8 mouse cellular contexts compared by ENCODE assay signal in the genomic region with DNA sequence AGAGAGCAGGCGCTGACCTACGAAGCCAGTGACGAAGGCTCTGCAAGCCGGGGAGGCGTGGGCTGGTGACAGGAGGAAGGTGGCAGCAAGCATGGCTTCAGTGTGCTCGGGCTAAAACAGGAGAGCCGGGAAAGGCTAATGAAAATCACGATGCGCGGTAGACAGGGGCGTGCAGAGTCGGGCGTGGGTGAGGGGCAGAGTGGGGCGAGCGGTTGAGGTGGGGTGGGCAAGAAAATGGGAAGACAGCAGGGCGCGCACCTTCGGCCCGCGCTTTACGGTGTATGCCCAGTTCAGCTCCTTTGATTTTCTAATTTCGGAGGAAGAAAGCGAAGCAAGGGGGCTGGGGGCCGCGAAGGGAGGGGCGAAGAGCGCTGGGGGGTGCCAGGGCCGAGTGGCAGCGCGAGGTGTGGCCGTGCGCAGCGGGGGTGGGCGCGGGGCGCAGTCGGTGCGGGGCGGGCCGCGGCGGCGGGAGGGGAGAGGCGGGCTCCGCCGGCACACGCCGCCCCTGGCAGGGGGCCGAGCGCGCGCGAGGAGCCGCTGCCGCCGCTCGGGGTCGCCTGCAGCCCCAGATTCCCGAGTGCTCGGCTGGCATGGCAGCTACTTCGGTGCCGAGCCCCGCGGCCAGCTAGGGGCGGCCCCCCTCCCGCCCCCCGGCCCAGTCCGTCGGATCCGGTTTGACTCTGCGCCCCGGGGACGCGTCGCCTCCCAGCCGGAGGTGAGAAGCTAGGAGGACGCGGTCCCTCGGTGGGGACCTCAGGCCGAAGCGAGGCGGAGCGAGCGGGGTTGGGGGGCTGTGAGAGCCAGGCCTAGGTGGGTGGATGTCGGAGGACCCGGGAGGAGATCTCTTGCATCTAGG. TPM values are rescaled to one million over a fixed set of nuclear protein-coding genes. Genes with fewer than 3 reads are reported as not detected.
DNase-seq lines count a peak whose midpoint lies in the region; ATAC-seq and TF ChIP-seq lines count a peak whose summit lies in the region.

A gene (plus strand): TSS at position 58 of the 856 bp plus-strand sequence.

- peaks cover 69% of the 10 kb centered on the region for H3K27me3 ChIP-seq in erythroblast, embryonic 14.5 days (ENCODE audit: control insufficient read depth)
- peaks cover 9% of the 10 kb centered on the region for H3K27me3 ChIP-seq in C2C12 (ENCODE audit: control insufficient read depth, insufficient read depth, insufficient read length)
- H3K27me3 ChIP-seq in hindbrain, embryonic 13.5 days = peaks cover 71% of the 10 kb centered on the region
- H3K27me3 ChIP-seq in limb, embryonic 14.5 days (ENCODE audit: control insufficient read depth, insufficient read depth, low read length) = peaks cover 27% of the 10 kb centered on the region

- H3K79me3 ChIP-seq in C2C12 (ENCODE audit: low read depth) = no peaks in the 10 kb centered on the region

- peaks cover 10% of the 10 kb centered on the region for H3K4me1 ChIP-seq in erythroblast, embryonic 14.5 days (ENCODE audit: control insufficient read depth)
- H3K4me1 ChIP-seq in hindbrain, embryonic 13.5 days (replicated peaks) = peaks cover 26% of the 10 kb centered on the region
- no peaks in the 10 kb centered on the region for H3K4me1 ChIP-seq in limb, embryonic 14.5 days (ENCODE audit: control insufficient read depth, insufficient read depth, low read length)

- no peak for TF ChIP-seq POLR2A in limb, embryonic 14.5 days (IDR thresholded peaks at IDR 0.05; ENCODE audit: borderline replicate concordance, extremely low read depth, insufficient read depth, insufficient read length)

- H3K9ac ChIP-seq in hindbrain, embryonic 13.5 days = peak within 1 kb of the TSS; percentile 87
- H3K9ac ChIP-seq in limb, embryonic 14.5 days (ENCODE audit: low read depth, low read length, severe bottlenecking) = peak within 1 kb of the TSS; percentile 59

- peak; percentile 43 for DNase-seq in embryo, embryonic 10.5 days (ENCODE audit: low spot score)
- no peak for DNase-seq in limb, embryonic 14.5 days (ENCODE audit: low spot score)
- peak; percentile 71 to 75 for DNase-seq in right cerebral cortex, adult 2 months (ENCODE audit: low spot score in 2 of 2)

- no peaks in the 10 kb centered on the region for H3K36me3 ChIP-seq in erythroblast, embryonic 14.5 days (ENCODE audit: control insufficient read depth)
- H3K36me3 ChIP-seq in C2C12 (ENCODE audit: control insufficient read depth, insufficient read depth) = no peaks in the 10 kb centered on the region
- peaks cover 14% of the 10 kb centered on the region for H3K36me3 ChIP-seq in hindbrain, embryonic 13.5 days
- H3K36me3 ChIP-seq in limb, embryonic 14.5 days (ENCODE audit: control insufficient read depth, insufficient read depth, low read length) = no peaks in the 10 kb centered on the region; the same call in 1 of the 2 replicates

- under 1% methylated on average over 65 of the region's 86 CpGs for WGBS in hindbrain, embryonic 13.5 days
- WGBS in limb, embryonic 14.5 days = 1% methylated on average over 33 of the region's 86 CpGs

- H3K9me3 ChIP-seq in erythroblast, embryonic 14.5 days (ENCODE audit: control insufficient read depth, low read length) = peaks cover 7% of the 10 kb centered on the region; the same call in 1 of the 2 replicates
- H3K9me3 ChIP-seq in hindbrain, embryonic 13.5 days = no peaks in the 10 kb centered on the region
- no peaks in the 10 kb centered on the region for H3K9me3 ChIP-seq in limb, embryonic 14.5 days (ENCODE audit: control insufficient read depth, low read length)

- H3K4me3 ChIP-seq in erythroblast, embryonic 14.5 days (replicated peaks) = peak within 1 kb of the TSS; percentile 14
- H3K4me3 ChIP-seq in C2C12 (ENCODE audit: insufficient read depth, poor library complexity, severe bottlenecking) = peak within 1 kb of the TSS; percentile 43
- H3K4me3 ChIP-seq in hindbrain, embryonic 13.5 days = peak within 1 kb of the TSS; percentile 77
- peak within 1 kb of the TSS; percentile 56 for H3K4me3 ChIP-seq in limb, embryonic 14.5 days (replicated peaks; ENCODE audit: low read length)

- peak within 1 kb of the TSS; percentile 94 for H3K4me2 ChIP-seq in hindbrain, embryonic 13.5 days
- peak within 1 kb of the TSS; percentile 95 for H3K4me2 ChIP-seq in limb, embryonic 14.5 days (replicated peaks; ENCODE audit: low read depth, low read length, severe bottlenecking)

- H3K27ac ChIP-seq in hindbrain, embryonic 13.5 days = peak within 1 kb of the TSS; percentile 84
- no peak within 1 kb of the TSS for H3K27ac ChIP-seq in limb, embryonic 14.5 days (replicated peaks; ENCODE audit: low read depth, low read length)

- H3K79me2 ChIP-seq in C2C12 (ENCODE audit: control insufficient read depth, insufficient read depth) = no peaks in the 10 kb centered on the region

- ATAC-seq in erythroblast, adult 5-6 weeks (replicated peaks; ENCODE audit: low FRiP score, poor library complexity, severe bottlenecking) = no peak
- peak; percentile 52 for ATAC-seq in hindbrain, embryonic 13.5 days (ENCODE audit: low FRiP score)
- ATAC-seq in limb, embryonic 14.5 days (ENCODE audit: low FRiP score, low read depth) = peak; percentile 44; the same call in 1 of the 2 replicates
- ATAC-seq in inflammation-experienced regulatory T-cells, adult 6 months = no peak

- no peak for TF ChIP-seq CTCF in C2C12 (IDR thresholded peaks at IDR 0.05; ENCODE audit: control insufficient read depth, insufficient read depth, insufficient read length)

- H3ac ChIP-seq in C2C12 (ENCODE audit: control insufficient read depth, insufficient read length, low read depth) = peak within 1 kb of the TSS; percentile 62

TF ChIP-seq in C2C12, 6 proteins besides CTCF, POLR2A, EP300 and RAD21:
- TF ChIP-seq FOSL1 (IDR thresholded peaks at IDR 0.05; ENCODE audit: insufficient read depth, low read length, poor library complexity, severe bottlenecking) (no peak), MAX (IDR thresholded peaks at IDR 0.05) (no peak), MYOD1 (IDR thresholded peaks at IDR 0.05; ENCODE audit: control insufficient read depth, insufficient read length, low read depth) (no peak), USF1 (IDR thresholded peaks at IDR 0.05; ENCODE audit: low read depth) (no peak), MYOG (IDR thresholded peaks at IDR 0.05; ENCODE audit: control insufficient read depth, extremely low read depth, insufficient read length) (no peak), CEBPB (IDR thresholded peaks at IDR 0.05; ENCODE audit: low read depth) (no peak)

RNA-seq across cellular contexts. Expression of the gene that starts here (rescaled TPM):
- polyA plus RNA-seq in erythroblast, embryonic 14.5 days (2012) = not detected in 2 replicates
- total RNA-seq in erythroblast, adult 5-6 weeks (2015; ENCODE audit: low replicate concordance) = not detected in 2 replicates
- total RNA-seq in erythroblast, adult 5-6 weeks (2017; ENCODE audit: low replicate concordance) = not detected in 2 replicates
- 14.7 TPM for polyA plus RNA-seq in C2C12 (2012; fragmentation: generic; extraction: Trizol)
- 9.5 and 11.1 TPM in 2 replicates for polyA plus RNA-seq in hindbrain, embryonic 13.5 days (2015; fragmentation: Nextera tagmentation; extraction: Ambion mirVana)
- polyA plus RNA-seq in limb, embryonic 14.5 days (2012; rRNA removed) = 20.8 and 24.2 TPM in 2 replicates
- 10.1 and 10.3 TPM in 2 replicates for polyA plus RNA-seq in limb, embryonic 14.5 days (2014; fragmentation: Nextera tagmentation; extraction: Ambion mirVana)
- not detected for polyA plus RNA-seq in inflammation-experienced regulatory T-cells, adult 6 months (2017; shearing (Covaris generic))

Comparison
In these comparisons a context has a peak if more than half of its experiments do, and no peak if none do; other contexts are left out.
1. RNA of the gene that starts here (polyA plus RNA-seq): 10.1 to 24.2 TPM in limb, embryonic 14.5 days, 14.7 TPM in C2C12 (single experiment) and 9.5 to 11.1 TPM in hindbrain, embryonic 13.5 days; not detected in erythroblast, embryonic 14.5 days and not detected in inflammation-experienced regulatory T-cells, adult 6 months; every median in the first group is over 10 times any median in the second.
2. H3K4me3 ChIP-seq: peak in every context shown above with its lines; median percentile 77 in hindbrain, embryonic 13.5 days; 56 in limb, embryonic 14.5 days; 43 in C2C12; 14 in erythroblast, embryonic 14.5 days.
3. ATAC-seq: peak in hindbrain, embryonic 13.5 days (single experiment) and limb, embryonic 14.5 days (single experiment); none in erythroblast, adult 5-6 weeks (single experiment) and inflammation-experienced regulatory T-cells, adult 6 months (single experiment).